ENCODE assay signal across 22 mouse cellular contexts in genomic region chr5:135507561-135508273, GRCm38 (mm10). TPM values are rescaled to one million over a fixed set of nuclear protein-coding genes. Genes with fewer than 3 reads are reported as not detected.
DNase-seq lines count a peak whose midpoint lies in the region; ATAC-seq and TF ChIP-seq lines count a peak whose summit lies in the region.
"Had no signal": no experiment of that assay in that cellular context is flagged by ENCODE, and none has a peak within 500 bp of the region (broad histone marks: within the 10 kb centered on the region; RNA-seq: fewer than 3 reads in every experiment).

No protein-coding gene starts in this region.

- 41% methylated on average over 18 of the region's 18 CpGs for WGBS in hindbrain, embryonic 15.5 days
- 35% methylated on average over 18 of the region's 18 CpGs for WGBS in hindbrain, embryonic 16.5 days
- WGBS in midbrain, embryonic 13.5 days = 50% methylated on average over 18 of the region's 18 CpGs
- WGBS in midbrain, postnatal 0 days = 41% methylated on average over 18 of the region's 18 CpGs
- 14% methylated on average over 18 of the region's 18 CpGs for whole genome bisulfite sequencing in forebrain, embryonic 16.5 days
- 27% methylated on average over 18 of the region's 18 CpGs for WGBS in limb, embryonic 14.5 days

- peak overlapping the region; percentile 25; the same call in 1 of the 2 replicates for H3K27ac ChIP-seq in hindbrain, embryonic 15.5 days (replicated peaks)
- H3K27ac ChIP-seq in hindbrain, embryonic 16.5 days (ENCODE audit: low read depth, low read length) = no peak overlapping the region
- H3K27ac ChIP-seq in midbrain, embryonic 13.5 days = 0 out of 2 replicates have a peak overlapping the region, but pooled peaks have one; percentile 12
- no peak overlapping the region for H3K27ac ChIP-seq in midbrain, postnatal 0 days (ENCODE audit: low read depth, low read length)
- H3K27ac ChIP-seq in forebrain, embryonic 16.5 days (ENCODE audit: low read length) = peak overlapping the region; percentile 13; the same call in 1 of the 2 replicates
- no peak overlapping the region; the same call in 1 of the 2 replicates for H3K27ac ChIP-seq in limb, embryonic 14.5 days (replicated peaks; ENCODE audit: low read depth, low read length)
- H3K27ac ChIP-seq: liver, embryonic 15.5 days; stomach, postnatal 0 days had no signal

- no peak overlapping the region for H3K9ac ChIP-seq in hindbrain, embryonic 15.5 days
- no peak overlapping the region for H3K9ac ChIP-seq in hindbrain, embryonic 16.5 days (ENCODE audit: low read depth, low read length)
- no peak overlapping the region for H3K9ac ChIP-seq in midbrain, embryonic 13.5 days (replicated peaks)
- no peak overlapping the region for H3K9ac ChIP-seq in midbrain, postnatal 0 days (replicated peaks; ENCODE audit: low read length, poor library complexity, severe bottlenecking)
- H3K9ac ChIP-seq in forebrain, embryonic 16.5 days (replicated peaks; ENCODE audit: low read depth, low read length) = no peak overlapping the region
- no peak overlapping the region for H3K9ac ChIP-seq in limb, embryonic 14.5 days (ENCODE audit: low read depth, low read length, severe bottlenecking)
- H3K9ac ChIP-seq: liver, embryonic 15.5 days had no signal

- H3K4me2 ChIP-seq in hindbrain, embryonic 15.5 days = no peak overlapping the region
- H3K4me2 ChIP-seq in hindbrain, embryonic 16.5 days (ENCODE audit: low read length) = no peak overlapping the region
- H3K4me2 ChIP-seq in midbrain, embryonic 13.5 days (replicated peaks) = no peak overlapping the region
- H3K4me2 ChIP-seq in midbrain, postnatal 0 days (ENCODE audit: low read depth, low read length, poor library complexity, severe bottlenecking) = no peak overlapping the region
- peak overlapping the region; percentile 26 for H3K4me2 ChIP-seq in forebrain, embryonic 16.5 days (ENCODE audit: low read length)
- peak overlapping the region; percentile 26 for H3K4me2 ChIP-seq in limb, embryonic 14.5 days (replicated peaks; ENCODE audit: low read depth, low read length, severe bottlenecking)
- H3K4me2 ChIP-seq: liver, embryonic 15.5 days had no signal

- ATAC-seq in hindbrain, embryonic 15.5 days (ENCODE audit: low FRiP score, low read depth) = no peak
- ATAC-seq in hindbrain, embryonic 16.5 days = no peak
- no peak for ATAC-seq in midbrain, embryonic 13.5 days
- no peak for ATAC-seq in midbrain, postnatal 0 days (ENCODE audit: low FRiP score)
- ATAC-seq in forebrain, embryonic 16.5 days = peak; percentile 50; the same call in 1 of the 2 replicates
- peak; percentile 58 for ATAC-seq in limb, embryonic 14.5 days (ENCODE audit: low FRiP score, low read depth)

- intact Hi-C loops in gastrocnemius, postnatal 14 days (cut with DNase I; ENCODE audit: low total_unique reads) = no loop called here

- no peak for DNase-seq in midbrain, postnatal 0 days (ENCODE audit: low spot score)
- DNase-seq in limb, embryonic 14.5 days (ENCODE audit: low spot score) = peak; percentile 71
- DNase-seq in gastrocnemius, postnatal 14 days = no peak
- no peak for DNase-seq in thymus, postnatal 25 days
- DNase-seq: cerebellum, adult 11-12 months; heart, adult 18-20 months; spleen, adult 18-20 months; thymus, postnatal 4 days had no signal

- TF ChIP-seq CTCF in midbrain, postnatal 0 days (IDR thresholded peaks at IDR 0.05) = no peak

- no peaks in the 10 kb centered on the region for H3K27me3 ChIP-seq in hindbrain, embryonic 15.5 days
- no peaks in the 10 kb centered on the region for H3K27me3 ChIP-seq in hindbrain, embryonic 16.5 days (replicated peaks; ENCODE audit: control insufficient read depth, insufficient read depth, low read length)
- H3K27me3 ChIP-seq in midbrain, embryonic 13.5 days = no peaks in the 10 kb centered on the region
- H3K27me3 ChIP-seq in midbrain, postnatal 0 days (ENCODE audit: insufficient read depth, low read length) = no peaks in the 10 kb centered on the region
- H3K27me3 ChIP-seq in forebrain, embryonic 16.5 days (replicated peaks; ENCODE audit: control insufficient read depth, insufficient read depth, low read length) = no peaks in the 10 kb centered on the region
- no peaks in the 10 kb centered on the region for H3K27me3 ChIP-seq in limb, embryonic 14.5 days (ENCODE audit: control insufficient read depth, insufficient read depth, low read length)
- H3K27me3 ChIP-seq: liver, embryonic 15.5 days; megakaryocyte, embryonic 14.5 days had no signal

- peaks cover 10% of the 10 kb centered on the region for H3K4me1 ChIP-seq in hindbrain, embryonic 15.5 days (replicated peaks)
- peaks cover 5% of the 10 kb centered on the region for H3K4me1 ChIP-seq in hindbrain, embryonic 16.5 days (ENCODE audit: control insufficient read depth, insufficient read depth, low read depth, low read length)
- H3K4me1 ChIP-seq in midbrain, embryonic 13.5 days (replicated peaks) = peaks cover 10% of the 10 kb centered on the region
- H3K4me1 ChIP-seq in midbrain, postnatal 0 days (ENCODE audit: insufficient read depth, low read length) = no peaks in the 10 kb centered on the region; the same call in 1 of the 2 replicates
- peaks cover 17% of the 10 kb centered on the region for H3K4me1 ChIP-seq in forebrain, embryonic 16.5 days (replicated peaks; ENCODE audit: control insufficient read depth, insufficient read depth, low read length)
- peaks cover 38% of the 10 kb centered on the region for H3K4me1 ChIP-seq in limb, embryonic 14.5 days (ENCODE audit: control insufficient read depth, insufficient read depth, low read length)
- H3K4me1 ChIP-seq: liver, embryonic 15.5 days had no signal

- H3K4me3 ChIP-seq in hindbrain, embryonic 15.5 days = no peak overlapping the region
- H3K4me3 ChIP-seq in hindbrain, embryonic 16.5 days (ENCODE audit: low read length) = no peak overlapping the region
- H3K4me3 ChIP-seq in midbrain, embryonic 13.5 days (replicated peaks) = no peak overlapping the region
- no peak overlapping the region for H3K4me3 ChIP-seq in midbrain, postnatal 0 days (ENCODE audit: low read depth, low read length)
- H3K4me3 ChIP-seq in forebrain, embryonic 16.5 days (replicated peaks; ENCODE audit: low read length) = no peak overlapping the region
- H3K4me3 ChIP-seq in limb, embryonic 14.5 days (replicated peaks; ENCODE audit: low read length) = no peak overlapping the region
- H3K4me3 ChIP-seq: liver, embryonic 15.5 days; megakaryocyte, embryonic 14.5 days; myocyte had no signal

- H3K36me3 ChIP-seq in hindbrain, embryonic 15.5 days = no peaks in the 10 kb centered on the region
- no peaks in the 10 kb centered on the region for H3K36me3 ChIP-seq in hindbrain, embryonic 16.5 days (ENCODE audit: control insufficient read depth, insufficient read depth, low read length)
- no peaks in the 10 kb centered on the region for H3K36me3 ChIP-seq in midbrain, embryonic 13.5 days
- no peaks in the 10 kb centered on the region for H3K36me3 ChIP-seq in midbrain, postnatal 0 days (ENCODE audit: insufficient read depth, low read length)
- no peaks in the 10 kb centered on the region for H3K36me3 ChIP-seq in forebrain, embryonic 16.5 days (ENCODE audit: control insufficient read depth, insufficient read depth)
- no peaks in the 10 kb centered on the region for H3K36me3 ChIP-seq in limb, embryonic 14.5 days (ENCODE audit: control insufficient read depth, insufficient read depth, low read length)
- H3K36me3 ChIP-seq: liver, embryonic 15.5 days had no signal

- no peaks in the 10 kb centered on the region for H3K9me3 ChIP-seq in hindbrain, embryonic 15.5 days
- H3K9me3 ChIP-seq in hindbrain, embryonic 16.5 days (ENCODE audit: control insufficient read depth, low read length) = no peaks in the 10 kb centered on the region
- no peaks in the 10 kb centered on the region for H3K9me3 ChIP-seq in midbrain, embryonic 13.5 days
- no peaks in the 10 kb centered on the region for H3K9me3 ChIP-seq in midbrain, postnatal 0 days (ENCODE audit: low read length)
- H3K9me3 ChIP-seq in forebrain, embryonic 16.5 days (ENCODE audit: control insufficient read depth, low read length) = no peaks in the 10 kb centered on the region
- H3K9me3 ChIP-seq in limb, embryonic 14.5 days (ENCODE audit: control insufficient read depth, low read length) = no peaks in the 10 kb centered on the region
- H3K9me3 ChIP-seq: liver, embryonic 15.5 days had no signal

- no peak for TF ChIP-seq POLR2A in limb, embryonic 14.5 days (IDR thresholded peaks at IDR 0.05; ENCODE audit: borderline replicate concordance, extremely low read depth, insufficient read depth, insufficient read length)

RNA-seq across cellular contexts. Expression of gene Hip1, which starts 37.2 kb away (rescaled TPM):
- 39.1 and 39.7 TPM in 2 replicates for polyA plus RNA-seq in hindbrain, embryonic 15.5 days (2015; fragmentation: Nextera tagmentation; extraction: Ambion mirVana)
- 35.3 and 44.6 TPM in 2 replicates for polyA plus RNA-seq in hindbrain, embryonic 16.5 days (2015; fragmentation: Nextera tagmentation; extraction: Ambion mirVana)
- 38.9 and 40.9 TPM in 2 replicates for polyA plus RNA-seq in midbrain, embryonic 13.5 days (2015; fragmentation: Nextera tagmentation; extraction: Ambion mirVana)
- 122 and 126 TPM in 2 replicates for total RNA-seq in midbrain, postnatal 0 days (2014; rRNA removed)
- polyA plus RNA-seq in midbrain, postnatal 0 days (2015; fragmentation: Nextera tagmentation; extraction: Ambion mirVana) = 24.9 and 28.3 TPM in 2 replicates
- polyA plus RNA-seq in forebrain, embryonic 16.5 days (2015; fragmentation: Nextera tagmentation; extraction: Ambion mirVana) = 29.1 and 32.5 TPM in 2 replicates
- 45.9 and 56.9 TPM in 2 replicates for polyA plus RNA-seq in limb, embryonic 14.5 days (2012; rRNA removed)
- polyA plus RNA-seq in limb, embryonic 14.5 days (2014; fragmentation: Nextera tagmentation; extraction: Ambion mirVana) = 47.0 and 49.1 TPM in 2 replicates
- 10 to 100 TPM; 54.1 to 58.9 TPM for total RNA-seq in gastrocnemius, postnatal 14 days (2021)

RNA-seq across cellular contexts. Expression of gene Ccl26, which starts 55.7 kb away (rescaled TPM):
- not detected in 2 replicates for polyA plus RNA-seq in hindbrain, embryonic 15.5 days (2015; fragmentation: Nextera tagmentation; extraction: Ambion mirVana)
- not detected in 2 replicates for polyA plus RNA-seq in hindbrain, embryonic 16.5 days (2015; fragmentation: Nextera tagmentation; extraction: Ambion mirVana)
- polyA plus RNA-seq in midbrain, embryonic 13.5 days (2015; fragmentation: Nextera tagmentation; extraction: Ambion mirVana) = not detected in 2 replicates
- not detected in 2 replicates for total RNA-seq in midbrain, postnatal 0 days (2014; rRNA removed)
- not detected in 2 replicates for polyA plus RNA-seq in midbrain, postnatal 0 days (2015; fragmentation: Nextera tagmentation; extraction: Ambion mirVana)
- polyA plus RNA-seq in forebrain, embryonic 16.5 days (2015; fragmentation: Nextera tagmentation; extraction: Ambion mirVana) = not detected in 2 replicates
- not detected in 2 replicates for polyA plus RNA-seq in limb, embryonic 14.5 days (2012; rRNA removed)
- polyA plus RNA-seq in limb, embryonic 14.5 days (2014; fragmentation: Nextera tagmentation; extraction: Ambion mirVana) = not detected in 2 replicates
- not detected for total RNA-seq in gastrocnemius, postnatal 14 days (2021)
- total RNA-seq: adrenal gland, postnatal 36 days; gastrocnemius, adult 18-20 months; heart, adult 18-20 months; left cerebral cortex, postnatal 14 days had no signal
- polyA plus RNA-seq: cortical plate, adult 2 months; heart, postnatal 0 days; intestine, embryonic 14.5 days; liver, embryonic 15.5 days; myocyte; stomach, postnatal 0 days had no signal

Comparison
In these comparisons a context has a peak if more than half of its experiments do, and no peak if none do; other contexts are left out.
1. H3K27ac ChIP-seq: peak in hindbrain, embryonic 15.5 days (single experiment), midbrain, embryonic 13.5 days (single experiment) and forebrain, embryonic 16.5 days (single experiment); none in hindbrain, embryonic 16.5 days (single experiment), midbrain, postnatal 0 days (single experiment) and limb, embryonic 14.5 days (single experiment).
2. ATAC-seq: peak in forebrain, embryonic 16.5 days (single experiment) and limb, embryonic 14.5 days (single experiment); none in hindbrain, embryonic 15.5 days (single experiment), hindbrain, embryonic 16.5 days (single experiment), midbrain, embryonic 13.5 days (single experiment) and midbrain, postnatal 0 days (single experiment).
3. H3K4me2 ChIP-seq: peak in forebrain, embryonic 16.5 days (single experiment) and limb, embryonic 14.5 days (single experiment); none in hindbrain, embryonic 15.5 days (single experiment), hindbrain, embryonic 16.5 days (single experiment), midbrain, embryonic 13.5 days (single experiment) and midbrain, postnatal 0 days (single experiment).